Mouse (Mus musculus) left cerebral cortex, postnatal 25 days (tissue): ENCODE results near the gene Prss48. TPM values are rescaled to one million over a fixed set of nuclear protein-coding genes. Genes with fewer than 3 reads are reported as not detected.

Source experiments
- DNase-seq, 2 experiments: peaks; one replicate each; pipeline ENCODE4 v3.0.0; 2022; ENCODE audit warnings: low spot score in 2 of 2, mixed read lengths in 1 of 2
- intact Hi-C: fragments of 180-260 bp; cut with DNase I; formaldehyde crosslinking; loops from one replicate; pipeline ENCODE4 v1.15.1; 2025
- total RNA-seq, 2 experiments: library from RNA; stranded (reverse); gene quantifications; 2 replicates each; pipeline ENCODE4 v1.2.3; 2021

The Prss48 gene
- not detected for total RNA-seq

DNA sequence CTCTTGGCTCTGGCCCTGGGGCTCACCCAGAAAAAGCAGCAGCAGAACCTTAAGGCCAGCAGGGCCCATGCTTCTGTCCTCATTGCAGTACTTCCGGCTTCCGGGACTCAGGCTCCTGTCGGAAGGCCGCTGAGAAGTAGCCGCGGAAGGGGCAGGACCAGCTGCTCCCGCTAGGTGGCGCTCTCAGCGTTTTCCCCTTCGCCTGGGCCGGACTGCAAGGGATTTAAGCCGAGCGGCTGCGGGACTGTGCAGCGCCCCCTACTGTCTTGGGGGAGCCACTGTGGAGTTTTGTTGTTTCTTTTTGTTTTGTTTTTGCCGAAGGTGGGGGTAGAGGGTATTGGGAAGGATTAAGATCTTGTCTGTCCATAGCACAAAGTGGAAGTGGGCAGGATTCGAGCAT lies at the start of gene Prss48:
Gene Prss48, minus strand, starts transcription at position 69 of the 400 bp plus-strand sequence.
- intact Hi-C loops, result no loop called here
- DNase-seq, result no peak

DNA sequence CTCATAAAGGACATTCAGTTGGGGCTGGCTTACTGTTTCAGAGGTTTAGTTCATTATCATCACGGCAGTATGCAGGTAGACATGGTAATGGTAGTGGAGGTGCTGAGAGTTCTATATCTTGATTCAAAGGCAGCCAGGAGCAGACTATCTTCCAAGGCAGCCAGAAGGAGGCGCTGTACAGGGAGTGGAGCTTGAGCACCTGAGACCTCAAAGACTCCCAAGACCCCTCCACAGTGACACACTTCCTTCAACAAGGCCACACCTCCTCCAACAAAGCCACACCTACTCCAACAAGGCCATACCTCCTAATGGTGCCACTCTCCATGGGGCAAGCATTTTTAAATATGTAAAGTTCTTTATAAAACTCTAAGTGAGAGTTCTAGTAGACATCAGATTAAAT lies 46.8 kb upstream of the Prss48 start:
- intact Hi-C loops, result no loop called here
- DNase-seq, result no peak

DNA sequence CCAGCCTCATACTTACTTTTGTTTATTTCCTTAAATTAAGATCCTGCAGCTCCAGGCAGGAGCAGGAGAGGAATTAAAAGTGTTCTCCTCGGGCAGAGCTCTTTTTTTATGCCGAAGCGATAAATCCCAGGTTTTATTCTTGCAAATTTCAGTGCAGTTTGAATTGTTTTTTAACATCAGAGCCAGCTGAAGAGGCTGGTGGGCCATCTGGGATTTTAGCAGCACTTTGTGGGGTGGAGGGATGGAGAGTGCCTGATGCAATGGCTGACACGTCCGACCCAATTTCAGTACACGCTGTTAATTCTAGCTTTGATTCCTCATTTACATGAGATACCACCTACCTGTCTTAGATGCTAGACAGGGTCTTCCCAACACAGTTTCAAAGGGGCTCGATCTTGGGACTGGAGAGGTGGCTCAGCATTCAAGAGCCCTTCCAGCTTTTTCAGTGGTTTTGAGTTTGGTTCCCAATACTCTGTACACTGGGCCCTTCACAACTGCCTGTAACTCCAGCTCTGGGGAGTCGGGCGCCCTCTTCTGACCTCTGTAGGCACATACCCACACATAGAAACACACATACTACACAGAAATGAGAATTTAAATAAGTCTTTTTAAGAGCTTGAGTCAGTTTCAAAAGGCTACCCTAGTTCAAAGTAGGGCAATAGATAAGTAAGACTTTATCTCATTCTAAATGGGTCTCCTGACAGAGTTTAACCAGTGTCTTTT lies 45.6 kb upstream of the Prss48 start:
- DNase-seq, result peak in 1 of 2 experiments; percentile 22
- intact Hi-C loops, result no loop called here

DNA sequence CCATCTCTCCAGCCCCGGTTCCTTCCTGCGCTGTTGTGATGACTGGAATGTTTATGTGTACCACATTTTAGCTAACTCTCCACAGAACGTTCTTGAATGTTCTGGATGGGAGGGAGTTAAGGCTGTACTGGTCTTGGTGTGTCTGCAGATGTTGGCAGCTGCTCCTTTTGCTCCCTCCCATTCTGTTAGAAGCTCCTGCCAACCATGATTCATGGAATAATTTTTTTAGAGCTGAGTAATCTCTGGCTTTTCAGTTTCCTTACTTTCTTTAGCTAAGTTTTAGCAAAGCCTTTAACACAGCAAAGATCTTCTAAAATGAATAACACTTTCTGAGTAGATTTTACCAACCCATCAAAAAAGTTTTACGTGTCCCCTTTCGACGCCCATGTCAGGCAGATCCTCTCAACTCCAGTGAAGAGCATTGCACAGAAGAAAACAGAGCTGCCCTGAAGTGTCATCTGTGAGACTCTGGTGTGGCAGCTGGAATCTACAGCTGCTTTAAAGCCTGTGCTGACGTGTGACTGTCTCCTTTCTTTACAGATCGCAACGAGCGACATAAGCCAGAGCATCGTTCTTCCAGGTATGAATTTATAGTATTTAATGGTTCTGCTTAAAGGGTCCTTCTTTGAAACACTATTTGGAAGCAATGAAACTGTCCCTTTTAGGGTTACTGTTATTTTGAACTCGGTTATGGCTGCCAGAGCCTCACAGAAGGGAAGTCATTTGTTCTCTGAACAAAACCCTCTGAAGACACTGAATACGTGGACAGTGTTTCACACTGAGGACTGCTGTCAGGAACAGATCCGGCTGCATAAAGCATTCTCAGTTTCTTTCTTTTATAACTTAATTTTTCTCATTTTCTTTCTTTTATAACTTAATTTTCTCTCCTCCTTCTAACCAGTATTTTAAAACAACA lies 38.3 kb upstream of the Prss48 start:
- intact Hi-C loops, result no loop called here
- DNase-seq, result peak in 1 of 2 experiments; percentile 48

DNA sequence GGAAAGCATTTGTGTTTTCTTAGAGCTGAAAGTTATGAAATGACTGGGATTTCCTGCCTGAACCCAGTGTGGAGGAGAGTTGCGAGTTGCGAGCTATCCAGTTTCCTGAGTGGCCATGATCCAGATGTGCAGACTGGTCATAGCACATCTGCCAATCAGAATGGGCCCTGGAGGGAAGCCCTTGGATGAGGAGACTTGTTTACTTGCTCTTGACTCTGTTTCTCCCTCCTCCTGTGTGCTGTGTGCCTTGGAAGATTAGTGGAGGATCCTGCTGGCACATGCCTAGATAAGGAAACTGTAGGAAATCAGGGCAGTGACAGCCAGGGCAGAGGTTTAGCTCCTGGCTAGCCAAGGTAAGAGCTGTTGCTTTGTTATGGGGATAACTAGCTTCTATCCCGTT lies 36.4 kb upstream of the Prss48 start:
- peak in 1 of 2 experiments; percentile 9 for DNase-seq

DNA sequence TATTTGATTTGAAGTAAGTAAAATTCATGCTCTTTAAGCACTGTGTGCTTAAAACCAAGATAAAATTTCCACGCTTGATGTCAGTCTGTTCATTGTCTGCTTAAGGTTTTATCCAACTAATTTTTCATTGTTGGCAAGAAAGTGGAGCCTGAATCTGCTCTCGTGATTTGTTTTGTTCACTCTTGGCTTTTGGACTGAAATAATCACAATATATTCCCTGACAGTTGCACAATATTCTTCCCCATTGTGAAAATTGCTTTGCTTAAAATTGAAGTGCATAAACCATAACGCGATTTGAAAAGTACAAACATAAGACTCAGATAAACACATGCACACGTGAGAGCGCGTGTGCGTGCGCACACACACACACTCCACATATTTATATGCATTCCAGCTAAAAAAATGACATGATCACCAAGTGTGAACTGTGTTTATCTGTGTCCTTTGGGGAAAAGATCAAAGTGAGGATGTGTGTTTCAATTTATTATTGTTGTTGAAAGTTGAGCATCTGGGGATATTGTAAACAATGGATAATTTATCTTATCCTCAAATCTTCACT lies 35.7 kb upstream of the Prss48 start:
- intact Hi-C loops, result no loop called here

More for the DNA sequence above, 36.4 kb upstream of the Prss48 start:
- intact Hi-C loops, result no loop called here

DNA sequence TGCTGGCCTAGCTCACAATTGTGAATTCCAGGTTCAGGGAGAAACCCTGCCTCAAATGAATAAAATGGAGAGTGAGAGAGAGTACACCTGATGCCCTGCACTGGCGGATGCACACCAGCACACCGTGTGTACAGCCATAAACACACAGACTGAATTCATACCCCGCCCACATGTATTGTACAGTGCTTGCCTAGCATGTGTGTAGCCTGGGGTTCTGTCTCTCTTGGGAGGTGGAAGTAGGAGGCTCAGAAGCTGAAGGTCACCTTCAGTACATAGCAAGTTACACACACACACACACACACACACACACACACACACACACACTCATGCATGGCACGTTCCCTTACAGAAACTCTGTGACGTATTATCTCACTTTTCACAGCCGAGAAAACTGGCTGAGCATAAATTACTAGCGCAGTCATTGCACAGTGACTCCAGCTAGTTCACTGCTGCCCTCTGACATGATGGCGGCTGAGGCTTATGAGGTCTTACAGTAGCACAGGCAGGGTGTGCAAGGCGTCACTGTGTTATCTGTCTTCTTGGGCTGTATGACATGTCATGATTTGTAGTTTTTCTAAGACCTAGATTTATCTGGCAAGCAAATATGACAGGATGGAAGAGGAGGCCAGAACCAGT lies 31.3 kb upstream of the Prss48 start:
- intact Hi-C loops, result no loop called here
- DNase-seq, result no peak

More for the DNA sequence above, 35.7 kb upstream of the Prss48 start:
- DNase-seq, result no peak

DNA sequence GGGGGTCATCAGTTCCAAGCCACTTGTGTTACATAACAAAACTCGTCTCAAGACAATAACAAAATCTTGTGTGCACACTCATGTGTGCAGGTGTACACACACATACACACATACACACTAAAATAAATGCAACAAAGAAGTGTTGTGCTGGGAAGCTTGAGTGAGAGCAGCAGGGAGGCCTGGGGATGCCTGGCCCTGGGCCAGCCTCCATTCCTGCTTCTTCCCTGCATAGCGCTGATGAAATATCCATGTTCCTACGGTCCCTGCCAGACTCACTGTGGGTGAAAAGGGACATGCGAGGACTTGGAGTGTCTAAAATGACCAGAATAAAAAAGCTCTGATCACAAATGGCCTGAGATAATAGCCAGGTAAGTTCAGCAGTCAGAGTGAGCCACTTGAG lies 28.3 kb upstream of the Prss48 start:
- intact Hi-C loops, result no loop called here
- no peak for DNase-seq

DNA sequence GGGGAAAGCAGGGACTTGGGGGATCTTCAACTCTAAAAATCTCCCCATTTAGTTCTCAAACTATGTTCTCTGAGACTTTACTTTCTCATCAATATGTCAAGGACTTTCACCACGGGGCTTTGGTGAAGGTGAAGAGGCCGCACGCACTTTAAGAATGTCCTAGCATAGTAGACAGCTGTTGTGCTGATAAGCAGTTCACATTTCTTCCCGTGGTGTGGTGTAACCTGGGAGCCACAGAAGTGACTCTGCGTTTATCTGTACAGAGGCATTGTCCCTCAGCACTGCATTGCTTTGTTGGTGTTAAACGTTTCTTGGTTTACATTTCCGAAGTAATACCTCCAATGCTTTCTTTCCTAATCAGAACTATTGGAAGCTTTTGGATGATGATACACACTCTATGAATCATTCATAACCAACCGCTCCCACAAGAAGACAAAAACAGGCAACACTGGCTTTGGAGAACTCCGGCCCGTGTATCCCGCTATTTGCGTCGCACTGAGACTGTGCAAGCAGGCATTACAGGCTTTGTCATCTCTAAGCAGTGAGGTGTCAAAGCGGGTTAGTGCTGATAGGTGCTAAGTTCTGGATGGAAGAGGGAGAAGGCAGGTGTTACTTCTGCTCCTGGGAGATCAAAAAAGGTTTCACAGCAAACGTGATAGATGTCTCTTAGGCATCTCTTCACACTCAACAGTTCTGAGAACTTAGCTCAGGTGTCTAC lies 26.5 kb upstream of the Prss48 start:
- intact Hi-C loops, result no loop called here
- DNase-seq, result no peak

DNA sequence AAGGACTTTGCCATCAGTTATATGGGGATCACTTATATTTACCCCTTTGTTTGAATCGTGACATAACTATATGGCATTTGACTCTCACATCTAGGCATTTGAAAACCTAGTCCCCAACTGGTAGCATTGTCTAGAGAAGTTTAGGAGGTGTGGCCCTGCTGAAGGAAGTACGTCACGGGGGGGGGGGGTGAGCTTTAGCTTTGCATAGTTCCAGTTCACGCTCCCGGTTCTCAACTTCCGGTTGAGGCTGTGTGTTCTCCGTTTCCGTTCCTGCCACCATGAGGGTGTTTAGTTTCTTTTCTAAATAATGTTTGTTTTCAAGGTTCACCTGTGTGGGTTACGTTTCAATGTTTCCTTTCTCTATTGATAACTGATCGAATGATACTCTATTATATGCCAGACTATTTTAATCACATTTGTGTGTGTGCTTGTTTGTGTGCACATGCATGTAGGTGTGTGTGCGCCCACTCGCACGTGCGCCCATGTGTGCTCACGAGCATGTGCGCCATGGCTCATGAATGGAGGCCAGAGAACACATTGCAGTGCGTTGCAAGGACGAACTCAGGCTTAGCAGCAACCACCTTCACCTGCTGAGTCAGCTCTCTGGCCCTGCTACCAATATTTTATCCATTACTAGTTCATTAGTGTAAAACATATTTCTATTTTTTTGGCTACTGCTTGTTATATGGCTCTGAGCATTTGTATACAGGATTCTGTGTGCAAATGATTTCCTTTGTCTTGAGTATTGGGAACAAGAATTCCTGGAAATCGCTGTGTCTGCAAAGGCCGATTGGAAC lies 23.2 kb upstream of the Prss48 start:
- DNase-seq, result no peak
- intact Hi-C loops, result no loop called here

DNA sequence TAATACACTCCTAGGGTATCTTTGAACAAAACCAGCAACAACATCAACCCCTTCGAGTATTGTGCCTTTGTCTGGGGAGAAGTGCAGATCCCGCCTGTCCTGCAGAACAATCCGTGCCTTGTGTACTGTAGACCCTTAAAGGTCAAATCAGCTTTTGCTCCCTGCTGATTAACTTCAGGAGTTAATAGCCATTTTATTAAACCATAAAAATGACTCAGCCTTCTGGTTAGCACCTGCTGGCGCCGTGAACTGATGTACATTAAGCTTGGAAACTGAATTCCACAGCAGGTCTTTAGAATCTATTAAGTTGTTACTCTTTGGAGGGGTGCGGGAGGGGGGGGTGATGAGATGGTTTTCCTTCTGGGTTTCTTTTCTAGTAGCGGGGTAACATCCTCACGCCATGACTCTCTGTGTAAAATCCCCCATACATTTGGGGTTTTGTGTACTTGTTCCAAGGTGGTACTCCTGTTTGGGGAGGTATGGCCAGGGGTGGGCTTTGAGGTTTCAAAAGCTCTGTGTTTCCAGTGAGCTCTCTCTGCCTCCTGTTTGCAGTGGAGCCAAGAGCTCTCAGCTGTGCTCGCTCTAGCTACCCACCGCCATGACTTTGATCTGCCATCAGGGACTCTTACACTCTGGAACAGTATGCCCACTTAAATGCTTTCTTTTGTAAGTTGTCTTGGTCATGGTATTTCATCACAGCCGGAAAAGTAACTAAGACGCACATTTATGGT lies 21.9 kb upstream of the Prss48 start:
- intact Hi-C loops, result no loop called here
- DNase-seq, result no peak

DNA sequence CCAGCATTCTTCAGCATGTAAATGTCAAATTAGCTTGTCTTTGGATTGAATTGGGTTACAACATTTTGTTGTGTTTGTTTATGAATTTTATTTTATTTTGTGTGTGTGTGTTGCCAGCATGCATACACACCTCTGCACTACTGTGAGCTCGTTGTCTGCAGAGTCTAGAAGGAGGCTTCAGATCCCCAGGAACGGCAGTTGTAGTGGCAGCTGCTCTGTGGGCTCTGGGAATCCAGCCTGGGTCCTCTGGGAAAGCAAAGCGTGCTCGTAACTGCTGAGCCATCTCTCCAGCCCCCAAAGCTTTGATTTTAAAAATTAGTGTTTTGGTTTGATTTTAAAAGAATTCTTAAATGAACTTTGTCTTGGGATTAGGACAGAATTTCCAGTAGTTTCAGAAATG lies 19.4 kb upstream of the Prss48 start:
- intact Hi-C loops, result no loop called here
- DNase-seq, result no peak

DNA sequence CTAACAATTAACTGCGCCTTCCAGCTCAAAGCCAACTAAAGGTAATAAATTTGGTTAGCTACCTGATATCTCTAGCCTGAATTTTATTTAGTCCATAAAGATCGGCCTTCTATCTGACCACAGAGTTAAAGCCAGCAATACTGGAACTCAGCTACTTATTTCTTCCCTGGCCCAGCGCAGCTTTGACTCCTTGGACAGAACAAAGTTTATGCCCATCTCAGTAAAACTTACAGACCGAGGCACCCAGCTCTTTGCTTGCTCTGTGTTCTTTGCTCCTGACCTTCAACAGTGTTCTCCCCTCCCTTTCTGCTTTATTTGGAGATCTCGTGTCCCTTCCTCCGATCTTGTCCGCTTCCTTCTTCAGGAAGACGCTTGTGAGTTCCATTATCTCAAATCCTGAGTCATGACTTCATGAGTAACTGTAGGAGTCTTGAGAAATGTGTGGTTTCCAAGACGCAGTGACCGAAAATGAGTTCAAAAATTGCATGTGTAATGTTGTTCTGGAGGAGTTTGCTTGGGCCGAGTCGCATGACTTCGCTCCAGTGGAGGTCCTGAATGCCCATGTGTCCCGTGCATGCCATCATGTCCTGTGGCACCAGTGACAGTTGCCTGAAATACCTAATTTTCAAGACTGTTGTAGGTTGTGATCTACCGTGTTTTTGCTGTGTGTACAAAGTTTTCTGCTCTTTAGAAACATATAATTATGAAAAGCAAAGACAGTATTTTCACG lies 18.8 kb upstream of the Prss48 start:
- DNase-seq, result no peak
- intact Hi-C loops, result no loop called here

DNA sequence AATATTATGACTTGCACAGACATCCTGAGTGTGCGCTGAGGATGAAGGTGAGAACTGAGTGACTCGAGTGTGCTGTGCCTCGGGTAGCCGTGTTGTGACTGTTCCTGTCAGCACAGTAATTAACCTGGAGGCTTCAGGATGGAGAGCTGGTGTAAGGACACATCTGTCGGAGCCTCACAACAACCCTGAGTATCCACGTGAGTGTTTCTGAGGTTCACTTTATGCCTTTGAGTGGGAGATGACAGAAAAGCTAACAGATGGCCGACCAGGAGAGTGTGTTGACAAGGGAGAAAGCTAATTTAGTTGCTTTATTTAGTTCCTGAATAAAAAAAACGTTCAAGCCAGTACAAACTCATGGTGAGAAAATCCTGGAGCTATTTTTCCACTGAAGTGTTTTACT lies 15.2 kb upstream of the Prss48 start:
- intact Hi-C loops, result no loop called here
- DNase-seq, result peak; percentile 51 to 67

DNA sequence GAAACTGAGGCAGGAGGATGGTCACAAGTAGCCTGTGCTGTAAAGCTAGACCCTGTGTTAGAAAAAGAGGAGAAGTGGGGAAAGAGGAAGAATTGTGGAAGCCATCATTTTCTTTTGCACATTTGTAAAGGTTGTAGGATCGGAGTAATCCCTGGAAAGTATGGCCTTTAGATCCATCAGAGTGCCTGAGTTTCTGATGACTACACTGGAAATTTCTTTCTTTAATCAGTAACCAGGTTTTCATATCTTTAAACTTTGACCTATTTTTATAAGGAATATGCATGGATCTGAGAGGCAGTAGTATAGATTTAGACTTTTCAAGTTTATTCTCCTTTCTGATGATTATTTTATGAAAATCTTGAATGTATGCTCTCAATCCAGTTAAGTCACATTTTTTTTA lies 14.7 kb upstream of the Prss48 start:
- DNase-seq, result no peak
- intact Hi-C loops, result no loop called here

DNA sequence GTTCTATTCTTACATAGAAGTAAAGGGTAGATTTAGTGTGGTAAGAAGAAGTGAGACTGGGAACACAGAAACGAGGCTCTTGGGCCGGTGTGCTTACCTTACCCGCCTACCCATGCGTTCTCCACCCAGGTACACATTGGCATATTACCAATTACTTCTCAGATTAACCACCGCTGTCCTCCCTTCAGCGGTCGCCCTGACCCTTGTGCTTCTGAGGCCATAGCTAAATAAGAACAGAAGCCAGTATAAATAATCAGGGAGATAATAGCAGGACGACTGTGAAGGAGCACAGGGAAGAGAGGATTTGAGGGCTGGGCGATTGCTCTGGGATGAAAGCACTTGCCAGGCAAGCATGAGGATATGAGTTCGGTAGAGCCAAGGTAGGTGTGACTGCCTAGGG lies 11.5 kb upstream of the Prss48 start:
- intact Hi-C loops, result no loop called here
- DNase-seq, result no peak

DNA sequence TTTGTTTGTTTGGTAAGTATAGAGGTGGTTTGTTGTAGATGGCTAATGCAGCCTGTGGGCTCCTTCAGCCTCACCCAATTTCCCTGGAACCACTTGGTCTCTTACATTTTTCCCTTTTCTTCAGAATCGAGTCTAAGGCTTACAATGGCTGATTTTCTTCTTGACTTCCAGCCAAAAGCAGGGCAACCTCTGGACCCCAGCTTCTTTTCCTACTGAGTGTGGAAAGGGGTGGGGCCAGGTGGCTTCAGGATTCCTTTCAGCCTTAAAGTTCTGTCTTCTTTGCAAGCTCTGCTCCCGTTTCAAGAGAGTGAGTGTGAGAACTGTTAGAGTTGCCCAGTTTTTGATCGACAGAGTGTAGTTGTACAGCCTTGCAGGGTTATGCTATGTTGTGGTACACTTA lies 9.5 kb upstream of the Prss48 start:
- intact Hi-C loops, result no loop called here
- DNase-seq, result no peak

DNA sequence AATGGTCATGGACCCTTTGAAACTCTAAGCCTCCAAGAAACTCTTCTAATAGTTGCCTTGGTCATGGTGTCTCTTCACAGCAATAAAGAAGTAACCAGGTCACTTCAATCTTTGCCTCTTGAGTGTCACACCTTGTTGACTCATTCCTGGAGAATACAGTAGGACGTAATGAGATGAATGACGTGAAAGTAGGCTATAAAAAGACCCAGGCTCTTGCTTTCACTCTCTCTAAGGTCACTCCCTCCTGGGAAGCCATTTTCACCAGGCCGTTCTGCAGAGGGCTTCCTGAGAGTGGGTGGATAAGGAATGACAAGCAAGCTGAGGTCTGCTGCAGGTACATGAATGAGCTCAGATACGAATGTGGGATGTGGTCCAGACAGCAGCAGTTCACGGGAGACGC lies 9.1 kb upstream of the Prss48 start:
- no peak for DNase-seq
- intact Hi-C loops, result no loop called here
